In the genomic region with DNA sequence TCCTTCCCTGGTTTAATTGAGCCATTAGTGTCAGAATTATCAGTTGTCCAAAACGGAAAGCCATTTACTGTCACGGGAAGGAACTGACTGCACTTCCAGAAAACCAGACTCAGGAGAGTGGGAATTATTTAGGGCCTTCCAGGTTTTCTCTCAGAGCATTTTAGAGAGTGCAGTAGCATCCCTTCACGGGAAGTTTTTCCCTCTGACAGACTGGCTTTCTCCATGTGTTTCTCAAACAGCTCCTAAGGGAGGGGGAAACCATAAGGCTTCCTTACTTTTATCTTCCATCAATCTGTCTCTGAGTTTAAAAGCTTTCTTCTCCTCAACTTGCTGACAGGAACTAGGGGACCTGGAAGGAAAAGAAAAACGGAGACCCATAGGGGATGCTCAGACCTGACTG, we compare ENCODE assay signal across 28 mouse cellular contexts.
A peak's percentile ranks its signal among the peaks of the same experiment; 100 is the strongest.
DNase-seq lines count a peak whose midpoint lies in the region; ATAC-seq and TF ChIP-seq lines count a peak whose summit lies in the region.
"Had no signal": no experiment of that assay in that cellular context is flagged by ENCODE, and none has a peak within 500 bp of the region (broad histone marks: within the 10 kb centered on the region; RNA-seq: fewer than 3 reads in every experiment).

No protein-coding gene starts in this region.

- peak overlapping the region; percentile 61; the same call in 1 of the 2 replicates for H3K27ac ChIP-seq in gastrocnemius, adult 2 months
- H3K27ac ChIP-seq in limb, embryonic 12.5 days: peak overlapping the region; percentile 13; the same call in 1 of the 2 replicates
- no peak overlapping the region for H3K27ac ChIP-seq in limb, embryonic 10.5 days
- H3K27ac ChIP-seq in forebrain, embryonic 15.5 days (replicated peaks): peak overlapping the region; percentile 66; the same call in 1 of the 2 replicates
- H3K27ac ChIP-seq in limb, embryonic 14.5 days (replicated peaks; ENCODE audit: low read depth, low read length): no peak overlapping the region
- H3K27ac ChIP-seq: embryonic facial prominence, embryonic 12.5 days; layer of hippocampus, adult 2 months; left cerebral cortex, adult 2 months; limb, embryonic 15.5 days; liver, embryonic 13.5 days; macrophage; stomach, embryonic 15.5 days had no signal

- 0 out of 2 replicates have a peak, but pooled peaks cover 3% of the 10 kb centered on the region for H3K27me3 ChIP-seq in limb, embryonic 12.5 days
- no peaks in the 10 kb centered on the region for H3K27me3 ChIP-seq in limb, embryonic 10.5 days (ENCODE audit: low read depth, poor library complexity, severe bottlenecking)
- H3K27me3 ChIP-seq in forebrain, embryonic 15.5 days: no peaks in the 10 kb centered on the region
- no peaks in the 10 kb centered on the region for H3K27me3 ChIP-seq in limb, embryonic 14.5 days (ENCODE audit: control insufficient read depth, insufficient read depth, low read length)
- H3K27me3 ChIP-seq: embryonic facial prominence, embryonic 12.5 days; limb, embryonic 15.5 days; liver, embryonic 13.5 days; Patski; stomach, embryonic 15.5 days had no signal

- H3K4me2 ChIP-seq in limb, embryonic 12.5 days: no peak overlapping the region
- no peak overlapping the region for H3K4me2 ChIP-seq in forebrain, embryonic 15.5 days (replicated peaks)
- no peak overlapping the region for H3K4me2 ChIP-seq in limb, embryonic 14.5 days (replicated peaks; ENCODE audit: low read depth, low read length, severe bottlenecking)
- H3K4me2 ChIP-seq: embryonic facial prominence, embryonic 12.5 days; limb, embryonic 15.5 days; liver, embryonic 13.5 days; stomach, embryonic 15.5 days had no signal

- no peak overlapping the region for H3K9ac ChIP-seq in limb, embryonic 12.5 days (replicated peaks)
- 0 out of 2 replicates have a peak overlapping the region, but pooled peaks have one; percentile 10 for H3K9ac ChIP-seq in forebrain, embryonic 15.5 days (replicated peaks)
- H3K9ac ChIP-seq in limb, embryonic 14.5 days (ENCODE audit: low read depth, low read length, severe bottlenecking): no peak overlapping the region
- H3K9ac ChIP-seq: embryonic facial prominence, embryonic 12.5 days; limb, embryonic 15.5 days; liver, embryonic 13.5 days; stomach, embryonic 15.5 days had no signal

- no peak overlapping the region for H3K4me3 ChIP-seq in gastrocnemius, adult 2 months
- no peak overlapping the region for H3K4me3 ChIP-seq in limb, embryonic 12.5 days (replicated peaks)
- H3K4me3 ChIP-seq in limb, embryonic 10.5 days: no peak overlapping the region
- no peak overlapping the region for H3K4me3 ChIP-seq in forebrain, embryonic 15.5 days
- H3K4me3 ChIP-seq in limb, embryonic 14.5 days (replicated peaks; ENCODE audit: low read length): no peak overlapping the region
- H3K4me3 ChIP-seq: embryonic facial prominence, embryonic 12.5 days; layer of hippocampus, adult 2 months; left cerebral cortex, adult 2 months; limb, embryonic 15.5 days; liver, embryonic 13.5 days; myocyte; stomach, embryonic 15.5 days had no signal

- no peak for ATAC-seq in limb, embryonic 12.5 days (ENCODE audit: insufficient number of reproducible peaks, insufficient read depth, low FRiP score, low TSS enrichment, low read depth)
- ATAC-seq in forebrain, embryonic 15.5 days (replicated peaks): 0 out of 2 replicates have a peak, but pooled peaks have one; percentile 37
- peak; percentile 19; the same call in 1 of the 2 replicates for ATAC-seq in limb, embryonic 14.5 days (ENCODE audit: low FRiP score, low read depth)
- ATAC-seq: inflammation-experienced regulatory T-cells, adult 6 months; lung, postnatal 0 days; Patski had no signal

- TF ChIP-seq POLR2A in limb, embryonic 14.5 days (IDR thresholded peaks at IDR 0.05; ENCODE audit: borderline replicate concordance, extremely low read depth, insufficient read depth, insufficient read length): no peak

- WGBS in limb, embryonic 12.5 days: 10% methylated on average over 4 of the region's 4 CpGs
- 15% methylated on average over 4 of the region's 4 CpGs for WGBS in limb, embryonic 10.5 days
- WGBS in forebrain, embryonic 15.5 days: 44% methylated on average over 4 of the region's 4 CpGs
- 16% methylated on average over 4 of the region's 4 CpGs for WGBS in limb, embryonic 14.5 days

- H3K36me3 ChIP-seq in limb, embryonic 12.5 days: no peaks in the 10 kb centered on the region
- H3K36me3 ChIP-seq in limb, embryonic 10.5 days: no peaks in the 10 kb centered on the region
- H3K36me3 ChIP-seq in forebrain, embryonic 15.5 days: no peaks in the 10 kb centered on the region
- no peaks in the 10 kb centered on the region for H3K36me3 ChIP-seq in limb, embryonic 14.5 days (ENCODE audit: control insufficient read depth, insufficient read depth, low read length)
- H3K36me3 ChIP-seq: embryonic facial prominence, embryonic 12.5 days; limb, embryonic 15.5 days; liver, embryonic 13.5 days; stomach, embryonic 15.5 days had no signal

- H3K9me3 ChIP-seq in limb, embryonic 12.5 days: no peaks in the 10 kb centered on the region
- H3K9me3 ChIP-seq in limb, embryonic 10.5 days (replicated peaks): no peaks in the 10 kb centered on the region
- H3K9me3 ChIP-seq in forebrain, embryonic 15.5 days: no peaks in the 10 kb centered on the region
- no peaks in the 10 kb centered on the region for H3K9me3 ChIP-seq in limb, embryonic 14.5 days (ENCODE audit: control insufficient read depth, low read length)
- H3K9me3 ChIP-seq: embryonic facial prominence, embryonic 12.5 days; limb, embryonic 15.5 days; liver, embryonic 13.5 days; stomach, embryonic 15.5 days had no signal

- no peak for TF ChIP-seq CTCF in gastrocnemius, adult 2 months (IDR thresholded peaks at IDR 0.05)

- intact Hi-C loops in gastrocnemius, adult 2 months (cut with DNase I): no loop called here
- intact Hi-C loops in gastrocnemius, postnatal 14 days (cut with DNase I; ENCODE audit: low total_unique reads): no loop called here

- no peak for DNase-seq in gastrocnemius, adult 2 months
- DNase-seq in gastrocnemius, postnatal 14 days: no peak
- DNase-seq in limb, embryonic 10.5 days (ENCODE audit: low spot score): no peak
- DNase-seq in limb, embryonic 14.5 days (ENCODE audit: low spot score): no peak
- no peak for DNase-seq in heart, adult 8-10 months (ENCODE audit: low spot score)
- DNase-seq in adrenal gland, adult (ENCODE audit: inconsistent age in 2 of 2, low spot score in 1 of 2): no peak
- DNase-seq: adrenal gland, postnatal 25 days; cerebellum, adult 11-12 months; cerebellum, adult 9-11 months; gastrocnemius, postnatal 10 days; heart, postnatal 4 days; kidney, adult 18-20 months; liver, embryonic 13.5 days; lung, adult 18-20 months; right cerebral cortex, postnatal 25 days; thymus, postnatal 14 days had no signal

- peaks cover 20% of the 10 kb centered on the region for H3K4me1 ChIP-seq in limb, embryonic 12.5 days (replicated peaks)
- peaks cover 19% of the 10 kb centered on the region for H3K4me1 ChIP-seq in limb, embryonic 10.5 days
- H3K4me1 ChIP-seq in forebrain, embryonic 15.5 days: peaks cover 18% of the 10 kb centered on the region
- H3K4me1 ChIP-seq in limb, embryonic 14.5 days (ENCODE audit: control insufficient read depth, insufficient read depth, low read length): peaks cover 11% of the 10 kb centered on the region; the same call in 1 of the 2 replicates
- H3K4me1 ChIP-seq: liver, embryonic 13.5 days had no signal

Comparison
In these comparisons a context has a peak if more than half of its experiments do, and no peak if none do; other contexts are left out.
1. H3K27ac ChIP-seq: peak in gastrocnemius, adult 2 months (single experiment), limb, embryonic 12.5 days (single experiment) and forebrain, embryonic 15.5 days (single experiment); none in limb, embryonic 10.5 days (single experiment) and limb, embryonic 14.5 days (single experiment).